Mouse (Mus musculus) CH12.LX (cell line): ENCODE measurements around the gene Gm6904.

ENCODE experiments used
- BHLHE40 ChIP-seq: IDR thresholded peaks from 2 replicates; pipeline ENCODE4 v1.6.1; 2011; ENCODE audit warnings: mild to moderate bottlenecking, low read depth, low read length, improper control_type of control experiment
- CHD1 ChIP-seq: IDR thresholded peaks from 2 replicates; pipeline ENCODE4 v1.6.1; 2012; ENCODE audit warnings: low read depth, low read length, improper control_type of control experiment, inconsistent platforms
- CTCF ChIP-seq, 2 experiments: IDR thresholded peaks in 1 of 2; conservative IDR thresholded peaks in 1 of 2; 2 replicates each; pipeline ENCODE4 v1.5.1; 2011 to 2012; ENCODE audit warnings: low read depth in 2 of 2, low read length in 2 of 2, improper control_type of control experiment in 1 of 2, inconsistent platforms in 1 of 2, mild to moderate bottlenecking in 1 of 2, moderate library complexity in 1 of 2
- E2F4 ChIP-seq: IDR thresholded peaks from 2 replicates; pipeline ENCODE4 v1.6.1; 2011; ENCODE audit warnings: low read depth, low read length, improper control_type of control experiment; ENCODE audit not compliant: insufficient replicate concordance
- HCFC1 ChIP-seq: IDR thresholded peaks from 2 replicates; pipeline ENCODE4 v1.6.1; 2012; ENCODE audit warnings: low read depth, mild to moderate bottlenecking, inconsistent platforms, low read length, improper control_type of control experiment
- JUND ChIP-seq: conservative IDR thresholded peaks from 2 replicates; pipeline ENCODE4 v1.6.1; 2011; ENCODE audit warnings: low read depth, low read length, improper control_type of control experiment
- MAZ ChIP-seq: IDR thresholded peaks from 2 replicates; pipeline ENCODE4 v1.6.1; 2012; ENCODE audit warnings: low read depth, mild to moderate bottlenecking, inconsistent platforms, low read length, improper control_type of control experiment, moderate library complexity
- NRF1 ChIP-seq: IDR thresholded peaks from 2 replicates; pipeline ENCODE4 v1.6.1; 2014; ENCODE audit warnings: low read depth, mild to moderate bottlenecking, inconsistent platforms, low read length, improper control_type of control experiment, moderate library complexity
- POLR2A ChIP-seq: IDR thresholded peaks from 2 replicates; pipeline ENCODE4 v1.6.1; 2011; ENCODE audit warnings: low read depth, mild to moderate bottlenecking, improper control_type of control experiment, low read length
- RAD21 ChIP-seq: IDR thresholded peaks from 2 replicates; pipeline ENCODE4 v1.6.1; 2011; ENCODE audit warnings: low read depth, mild to moderate bottlenecking, low read length, improper control_type of control experiment, moderate library complexity
- TBP ChIP-seq: conservative IDR thresholded peaks from 2 replicates; pipeline ENCODE4 v1.6.1; 2011; ENCODE audit warnings: low read depth, low read length, improper control_type of control experiment
- USF1 ChIP-seq: IDR thresholded peaks from 2 replicates; pipeline ENCODE4 v1.6.1; 2014; ENCODE audit warnings: low read depth, mild to moderate bottlenecking, inconsistent platforms, low read length, improper control_type of control experiment
- ZNF384 ChIP-seq: IDR thresholded peaks from 2 replicates; pipeline ENCODE4 v1.6.1; 2012; ENCODE audit warnings: low read depth, low read length, improper control_type of control experiment, inconsistent platforms

GRCm38 (mm10) chr14:59219241-59219640 lies 40.8 kb downstream of the Gm6904 start:
- no peak for TF ChIP-seq POLR2A
- TF ChIP-seq USF1: no peak
- no peak for TF ChIP-seq BHLHE40
- TF ChIP-seq JUND: no peak
- no peak for TF ChIP-seq ZNF384
- TF ChIP-seq CTCF (conservative IDR thresholded peaks at IDR 0.05 in 1 of 2, IDR thresholded peaks at IDR 0.05 in 1 of 2; ENCODE audit: low read depth in 2 of 2, low read length in 2 of 2): no peak
- TF ChIP-seq RAD21: no peak
- no peak for TF ChIP-seq CHD1
- TF ChIP-seq TBP: no peak
- no peak for TF ChIP-seq NRF1
- no peak for TF ChIP-seq MAZ
- TF ChIP-seq HCFC1: no peak
- TF ChIP-seq E2F4: no peak
